Mouse (Mus musculus) cerebellum, adult 2 months (tissue): Measurements from ENCODE around the gene Myh9. TPM values are rescaled to one million over a fixed set of nuclear protein-coding genes. Genes with fewer than 3 reads are reported as not detected.
"Not testable (repeated sequence)": the region's sequence is repeated elsewhere in the genome, so short reads cannot be mapped to it uniquely, and the experiment has no call there.

Source experiments
- DNase-seq, 2 experiments: peaks; one replicate each; pipeline ENCODE4 v3.0.0; 2021
- H3K27ac ChIP-seq: fragments of 200-500 bp; 2 replicates; pipeline ENCODE4 v1.5.1; 2012; ENCODE audit warnings: low read length, control low read depth, inconsistent platforms; ENCODE audit not compliant: insufficient read depth
- H3K27me3 ChIP-seq: fragments of 200-500 bp; 2 replicates; pipeline ENCODE4 v1.6.1; 2012; ENCODE audit warnings: inconsistent platforms, mild to moderate bottlenecking, low read length, moderate library complexity; ENCODE audit not compliant: control insufficient read depth, insufficient read depth
- H3K4me1 ChIP-seq: fragments of 200-500 bp; 2 replicates; pipeline ENCODE4 v1.6.1; 2011; ENCODE audit warnings: low read length; ENCODE audit not compliant: control insufficient read depth, insufficient read depth
- H3K4me3 ChIP-seq: fragments of 200-500 bp; replicated peaks from 2 replicates; pipeline ENCODE3; 2011; ENCODE audit warnings: mild to moderate bottlenecking, low read depth, low read length, control low read depth; ENCODE audit not compliant: insufficient read depth
- CTCF ChIP-seq: fragments of 200-500 bp; IDR thresholded peaks from 2 replicates; pipeline ENCODE4 v1.5.1; 2011; ENCODE audit warnings: low read depth, mild to moderate bottlenecking, control low read depth, low read length, moderate library complexity, borderline replicate concordance; ENCODE audit not compliant: insufficient read depth
- POLR2A ChIP-seq: fragments of 200-500 bp; IDR thresholded peaks from 2 replicates; pipeline ENCODE4 v1.6.1; 2011; ENCODE audit warnings: low read length, control low read depth, borderline replicate concordance; ENCODE audit not compliant: insufficient read depth
- WGBS: fragments of 180-500 bp; shearing (Covaris S2); methylation state at CpG from one replicate; pipeline ENCODE4 v1.1.7; 2018; 5-methylcytosine and 5-hydroxymethylcytosine counted together
- polyA plus RNA-seq: library from polyadenylated mRNA; depleted of rRNA; stranded (reverse); fragments of >200 nt; gene quantifications from 2 replicates; pipeline ENCODE4 v1.2.3, GENCODE M21; 2012

The Myh9 gene
- polyA plus RNA-seq, 1 experiment, result 44.2 TPM

GRCm38 (mm10) chr15:77874807-77875206 lies 32.8 kb upstream of the Myh9 start:
- Histone ChIP-seq H3K27ac (no peak overlapping the region), H3K4me3 (no peak overlapping the region), H3K27me3 (no peaks in the 10 kb centered on the region), H3K4me1 (no peaks in the 10 kb centered on the region; the same call in 1 of the 2 replicates)
- WGBS, result 93% methylated on average over 9 of the region's 9 CpGs
- no peak for TF ChIP-seq POLR2A
- no peak for TF ChIP-seq CTCF
- DNase-seq, result no peak

- no peaks in the 10 kb centered on the region for H3K4me1 ChIP-seq
- H3K27ac ChIP-seq, result no peak overlapping the region
- WGBS, result 87% methylated on average over 4 of the region's 4 CpGs
- no peak for TF ChIP-seq POLR2A
- TF ChIP-seq CTCF, result no peak
- H3K4me3 ChIP-seq, result no peak overlapping the region
- DNase-seq, result no peak
- no peaks in the 10 kb centered on the region for H3K27me3 ChIP-seq
These were observed 32.3 kb upstream of the Myh9 start for GRCm38 (mm10) chr15:77874310-77874709.

- H3K4me1 ChIP-seq, result no peaks in the 10 kb centered on the region
- WGBS, result 84% methylated on average over 2 of the region's 2 CpGs
- TF ChIP-seq CTCF (no peak), POLR2A (no peak)
- no peak overlapping the region for H3K27ac ChIP-seq
- H3K4me3 ChIP-seq, result no peak overlapping the region
- no peak for DNase-seq
- H3K27me3 ChIP-seq, result no peaks in the 10 kb centered on the region
These were observed 31.6 kb upstream of the Myh9 start for GRCm38 (mm10) chr15:77873564-77873963.

- Histone ChIP-seq H3K4me3 (no peak overlapping the region), H3K4me1 (no peaks in the 10 kb centered on the region), H3K27me3 (no peaks in the 10 kb centered on the region), H3K27ac (no peak overlapping the region)
- WGBS, result 86% methylated on average over 3 of the region's 3 CpGs
- DNase-seq, result no peak
- TF ChIP-seq CTCF (no peak), POLR2A (no peak)
These were observed 31.0 kb upstream of the Myh9 start for GRCm38 (mm10) chr15:77872996-77873395.

GRCm38 (mm10) chr15:77868340-77868739 lies 26.4 kb upstream of the Myh9 start:
- Histone ChIP-seq H3K27ac (no peak overlapping the region), H3K4me1 (no peaks in the 10 kb centered on the region), H3K4me3 (no peak overlapping the region), H3K27me3 (no peaks in the 10 kb centered on the region)
- 88% methylated on average over 5 of the region's 5 CpGs for WGBS
- TF ChIP-seq POLR2A (no peak), CTCF (no peak)
- DNase-seq, result no peak

- H3K27me3 ChIP-seq, H3K27ac ChIP-seq, H3K4me3 ChIP-seq, H3K4me1 ChIP-seq, DNase-seq: not testable (repeated sequence)
- 87% methylated on average over 9 of the region's 10 CpGs for WGBS
These were observed 25.4 kb upstream of the Myh9 start for GRCm38 (mm10) chr15:77867231-77867968.

GRCm38 (mm10) chr15:77866583-77867220 lies 24.7 kb upstream of the Myh9 start:
- Histone ChIP-seq H3K27ac (no peak overlapping the region), H3K27me3 (no peaks in the 10 kb centered on the region), H3K4me1 (no peaks in the 10 kb centered on the region), H3K4me3 (no peak overlapping the region)
- TF ChIP-seq POLR2A, result no peak
- TF ChIP-seq CTCF, result no peak
- 59% methylated on average over 11 of the region's 11 CpGs for WGBS
- DNase-seq, result no peak

GRCm38 (mm10) chr15:77864063-77864758 lies 22.2 kb upstream of the Myh9 start:
- H3K27ac ChIP-seq, result no peak overlapping the region
- no peak overlapping the region for H3K4me3 ChIP-seq
- no peaks in the 10 kb centered on the region for H3K27me3 ChIP-seq
- H3K4me1 ChIP-seq, result no peaks in the 10 kb centered on the region
- WGBS, result 89% methylated on average over 9 of the region's 9 CpGs
- DNase-seq, result no peak
- TF ChIP-seq POLR2A (no peak), CTCF (no peak)
